Mouse (Mus musculus): ENCODE data around the gene Cracr2b. TPM values are rescaled to one million over a fixed set of nuclear protein-coding genes. Genes with fewer than 3 reads are reported as not detected.

Gene Cracr2b
- polyA plus RNA-seq, 1 experiment from 2014 or later: 12.7 TPM

DNA sequence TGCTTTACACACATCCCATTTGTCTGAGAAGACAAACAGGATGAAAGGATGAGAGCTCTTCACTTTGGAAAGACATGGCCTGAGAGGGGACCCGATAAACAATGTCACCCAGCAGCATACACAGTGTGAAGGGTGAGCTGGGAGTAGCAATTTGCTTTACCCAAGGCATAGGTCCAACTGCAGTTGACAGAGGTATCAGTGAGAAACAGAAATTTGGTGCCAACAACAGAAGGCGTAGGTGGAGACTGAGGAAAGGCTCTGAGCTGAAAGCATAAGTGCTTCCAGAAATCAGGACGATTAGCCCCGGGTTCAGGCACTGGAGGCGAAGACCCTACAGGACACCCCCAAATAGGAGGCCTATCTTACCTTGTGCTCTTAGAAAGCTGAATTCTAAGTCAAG lies 49.3 kb downstream of the Cracr2b start:
- no peak for ATAC-seq
- 86% methylated on average over 5 of the region's 5 CpGs for WGBS
- no peak for TF ChIP-seq CTCF (IDR thresholded peaks at IDR 0.05; ENCODE audit: low read depth)
- Histone ChIP-seq H3K27me3 (replicated peaks; ENCODE audit: control insufficient read depth, insufficient read depth, low read length) (no peaks in the 10 kb centered on the region), H3K4me1 (replicated peaks; ENCODE audit: control insufficient read depth, insufficient read depth, low read length) (no peaks in the 10 kb centered on the region), H3K27ac (ENCODE audit: low read depth, low read length) (no peak overlapping the region), H3K4me2 (replicated peaks; ENCODE audit: low read depth) (no peak overlapping the region), H3K4me3 (ENCODE audit: low read depth, low read length) (no peak overlapping the region), H3K9ac (ENCODE audit: low read depth, low read length) (no peak overlapping the region), H3K36me3 (ENCODE audit: control insufficient read depth, insufficient read depth) (peaks cover 21% of the 10 kb centered on the region; the same call in 1 of the 2 replicates), H3K9me3 (ENCODE audit: control insufficient read depth) (no peaks in the 10 kb centered on the region)

DNA sequence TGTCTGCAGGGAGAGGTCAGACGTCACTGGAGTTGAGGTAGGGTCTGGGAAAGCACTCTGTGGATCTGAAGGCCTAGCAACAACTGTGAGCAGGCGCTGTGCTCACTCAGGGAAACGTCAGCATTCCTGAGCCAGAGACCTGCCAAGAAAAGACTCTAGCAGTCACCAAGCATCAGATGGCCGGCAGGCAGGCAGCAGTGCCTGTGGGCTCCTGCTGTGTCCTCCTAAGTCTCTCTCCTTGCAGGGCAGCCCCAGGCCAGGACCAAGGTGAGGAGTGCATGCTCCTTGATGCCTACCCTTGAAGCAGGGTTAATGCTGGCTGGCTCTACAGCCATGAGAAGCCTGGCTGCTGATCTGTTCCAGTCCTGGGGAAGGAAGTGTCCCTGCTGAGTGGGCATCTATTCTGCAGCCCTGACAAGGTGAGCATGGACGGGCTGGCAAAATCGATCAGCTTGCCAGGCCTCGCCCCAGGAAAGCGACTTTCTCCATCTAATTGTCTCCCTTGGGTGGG lies 49.8 kb downstream of the Cracr2b start:
- H3K4me1 ChIP-seq (replicated peaks; ENCODE audit: control insufficient read depth, insufficient read depth, low read length): no peaks in the 10 kb centered on the region
- H3K4me3 ChIP-seq (ENCODE audit: low read depth, low read length): no peak overlapping the region
- WGBS: 83% methylated on average over 8 of the region's 8 CpGs
- no peak overlapping the region for H3K9ac ChIP-seq (ENCODE audit: low read depth, low read length)
- ATAC-seq: no peak
- no peaks in the 10 kb centered on the region for H3K27me3 ChIP-seq (replicated peaks; ENCODE audit: control insufficient read depth, insufficient read depth, low read length)
- H3K27ac ChIP-seq (ENCODE audit: low read depth, low read length): no peak overlapping the region
- H3K4me2 ChIP-seq (replicated peaks; ENCODE audit: low read depth): no peak overlapping the region
- peaks cover 26% of the 10 kb centered on the region; the same call in 1 of the 2 replicates for H3K36me3 ChIP-seq (ENCODE audit: control insufficient read depth, insufficient read depth)
- no peaks in the 10 kb centered on the region for H3K9me3 ChIP-seq (ENCODE audit: control insufficient read depth)
- no peak for TF ChIP-seq CTCF (IDR thresholded peaks at IDR 0.05; ENCODE audit: low read depth)

Other genes starting within 250 kb of the Cracr2b start
- gene Lmntd2, start 247.0 kb upstream of the Cracr2b start, polyA plus RNA-seq (2015; fragmentation: Nextera tagmentation; extraction: Ambion mirVana): 2.7 and 3.4 TPM in 2 replicates
- gene Rassf7, start 245.2 kb upstream of the Cracr2b start, polyA plus RNA-seq (2015; fragmentation: Nextera tagmentation; extraction: Ambion mirVana): 47.6 and 52.7 TPM in 2 replicates
- gene Phrf1, start 232.3 kb upstream of the Cracr2b start, polyA plus RNA-seq (2015; fragmentation: Nextera tagmentation; extraction: Ambion mirVana): 24.7 and 27.8 TPM in 2 replicates
- gene Irf7, start 194.6 kb upstream of the Cracr2b start, polyA plus RNA-seq (2015; fragmentation: Nextera tagmentation; extraction: Ambion mirVana): 120 and 124 TPM in 2 replicates
- 914 and 971 TPM in 2 replicates for gene Cdhr5, start 184.3 kb upstream of the Cracr2b start, polyA plus RNA-seq (2015; fragmentation: Nextera tagmentation; extraction: Ambion mirVana)
- gene Sct, start 182.0 kb upstream of the Cracr2b start, polyA plus RNA-seq (2015; fragmentation: Nextera tagmentation; extraction: Ambion mirVana): 348 and 368 TPM in 2 replicates
- 0.33 and 0.38 TPM in 2 replicates for gene Drd4, start 169.1 kb upstream of the Cracr2b start, polyA plus RNA-seq (2015; fragmentation: Nextera tagmentation; extraction: Ambion mirVana)
- 52.8 and 55.7 TPM in 2 replicates for gene Deaf1, start 133.4 kb upstream of the Cracr2b start, polyA plus RNA-seq (2015; fragmentation: Nextera tagmentation; extraction: Ambion mirVana)
- gene Tmem80, start 133.4 kb upstream of the Cracr2b start, polyA plus RNA-seq (2015; fragmentation: Nextera tagmentation; extraction: Ambion mirVana): 21.8 and 23.3 TPM in 2 replicates
- 234 and 248 TPM in 2 replicates for gene Eps8l2, start 122.2 kb upstream of the Cracr2b start, polyA plus RNA-seq (2015; fragmentation: Nextera tagmentation; extraction: Ambion mirVana)
- gene Taldo1, start 68.9 kb upstream of the Cracr2b start, polyA plus RNA-seq (2015; fragmentation: Nextera tagmentation; extraction: Ambion mirVana): 706 and 711 TPM in 2 replicates
- 34.3 and 37.1 TPM in 2 replicates for gene Gatd1, start 47.0 kb upstream of the Cracr2b start, polyA plus RNA-seq (2015; fragmentation: Nextera tagmentation; extraction: Ambion mirVana)
- gene Cend1, start 31.6 kb upstream of the Cracr2b start, polyA plus RNA-seq (2015; fragmentation: Nextera tagmentation; extraction: Ambion mirVana): 2.7 and 3.3 TPM in 2 replicates
- 65.8 and 67.7 TPM in 2 replicates for gene Slc25a22, start 23.2 kb upstream of the Cracr2b start, polyA plus RNA-seq (2015; fragmentation: Nextera tagmentation; extraction: Ambion mirVana)
- 1.4 and 1.6 TPM in 2 replicates for gene Pidd1, start 17.1 kb upstream of the Cracr2b start, polyA plus RNA-seq (2015; fragmentation: Nextera tagmentation; extraction: Ambion mirVana)
- gene Rplp2, start 13.7 kb upstream of the Cracr2b start, polyA plus RNA-seq (2015; fragmentation: Nextera tagmentation; extraction: Ambion mirVana): 968 and 992 TPM in 2 replicates
- 75.5 and 79.4 TPM in 2 replicates for gene Pnpla2, start 5.9 kb upstream of the Cracr2b start, polyA plus RNA-seq (2015; fragmentation: Nextera tagmentation; extraction: Ambion mirVana)
- 27.6 and 29.3 TPM in 2 replicates for gene Cd151, start 6.3 kb downstream of the Cracr2b start, polyA plus RNA-seq (2015; fragmentation: Nextera tagmentation; extraction: Ambion mirVana)
- gene Polr2l, start 14.0 kb downstream of the Cracr2b start, polyA plus RNA-seq (2015; fragmentation: Nextera tagmentation; extraction: Ambion mirVana): 36.8 and 37.9 TPM in 2 replicates
- 39.7 and 40.1 TPM in 2 replicates for gene Tspan4, start 14.1 kb downstream of the Cracr2b start, polyA plus RNA-seq (2015; fragmentation: Nextera tagmentation; extraction: Ambion mirVana)
- 20.5 and 23.8 TPM in 2 replicates for gene Chid1, start 78.8 kb downstream of the Cracr2b start, polyA plus RNA-seq (2015; fragmentation: Nextera tagmentation; extraction: Ambion mirVana)
- gene Ap2a2, start 101.1 kb downstream of the Cracr2b start, polyA plus RNA-seq (2015; fragmentation: Nextera tagmentation; extraction: Ambion mirVana): 69.7 and 76.6 TPM in 2 replicates
- 8.9 and 9.8 TPM in 2 replicates for gene Muc6, start 194.2 kb downstream of the Cracr2b start, polyA plus RNA-seq (2015; fragmentation: Nextera tagmentation; extraction: Ambion mirVana)
- gene Muc2, start 229.2 kb downstream of the Cracr2b start, polyA plus RNA-seq (2015; fragmentation: Nextera tagmentation; extraction: Ambion mirVana): 167 and 175 TPM in 2 replicates

Measured in intestine, postnatal 0 days (tissue).